Mouse (Mus musculus) spleen, adult 12 weeks (tissue): ENCODE results near the gene Slc44a5.
"Not testable (repeated sequence)": the region's sequence is repeated elsewhere in the genome, so short reads cannot be mapped to it uniquely, and the experiment has no call there.

ENCODE experiments used
- DNase-seq: peaks from one replicate; pipeline ENCODE4 v3.0.0; 2022; ENCODE audit warnings: low spot score

Gene Slc44a5

DNA sequence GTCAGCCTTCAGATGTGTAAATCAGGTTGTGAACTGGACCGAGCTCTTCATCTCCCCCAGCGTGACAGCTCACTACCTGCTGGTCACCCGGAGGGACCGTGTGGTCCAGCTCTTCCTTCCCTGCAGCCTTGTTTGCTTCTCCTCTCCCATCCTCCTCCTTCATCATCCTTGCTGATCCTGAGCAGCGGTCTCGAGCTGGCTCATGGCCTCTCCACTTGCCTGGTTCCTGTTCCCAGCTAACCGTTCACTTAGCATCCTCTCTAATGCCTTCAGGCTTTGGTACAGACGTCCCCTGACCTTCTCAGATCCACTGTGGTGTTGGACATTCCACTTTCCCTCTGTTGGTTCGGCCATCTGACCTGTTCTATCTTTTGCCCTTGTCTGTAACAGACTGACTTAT is 128.4 kb downstream of the Slc44a5 start:
- DNase-seq = no peak

DNA sequence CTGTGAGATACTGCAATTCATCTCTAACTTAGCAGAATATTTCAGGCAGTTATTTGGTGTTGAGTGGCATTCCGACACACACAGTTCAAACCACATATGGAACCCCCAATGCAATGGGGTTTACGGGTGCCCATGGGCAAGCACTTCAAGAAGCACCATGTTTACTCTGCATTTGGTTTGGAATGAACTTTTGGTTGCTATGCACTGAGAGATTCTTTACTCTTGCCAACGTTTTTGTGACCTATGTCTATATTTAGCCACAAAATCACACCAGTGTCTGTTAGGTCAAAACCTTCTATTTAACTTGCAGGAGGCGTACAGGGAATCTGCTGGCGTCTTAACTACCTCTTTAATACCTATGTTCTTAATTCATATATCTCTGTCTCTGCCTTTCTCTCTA is 137.3 kb downstream of the Slc44a5 start:
- DNase-seq = no peak

DNA sequence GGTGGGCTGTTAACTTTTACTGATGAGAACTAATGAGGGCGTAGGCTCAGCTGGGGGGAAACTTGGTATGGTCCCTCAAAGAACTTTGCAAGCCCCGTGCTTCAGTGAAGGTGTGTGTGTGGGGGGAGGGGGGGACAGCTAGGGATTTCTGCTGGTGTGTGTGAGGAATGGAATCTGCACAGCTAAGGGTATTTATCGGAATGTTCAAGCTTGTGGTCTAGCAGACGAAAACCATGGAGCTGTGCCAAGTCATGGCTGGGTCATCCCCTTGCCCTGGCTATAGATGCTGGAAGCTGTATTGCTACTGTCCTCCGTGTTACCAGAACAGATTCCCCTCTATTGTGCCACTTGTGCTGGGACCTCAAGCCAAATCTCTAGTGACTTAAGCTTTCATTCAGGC is 138.0 kb downstream of the Slc44a5 start:
- DNase-seq = no peak

DNA sequence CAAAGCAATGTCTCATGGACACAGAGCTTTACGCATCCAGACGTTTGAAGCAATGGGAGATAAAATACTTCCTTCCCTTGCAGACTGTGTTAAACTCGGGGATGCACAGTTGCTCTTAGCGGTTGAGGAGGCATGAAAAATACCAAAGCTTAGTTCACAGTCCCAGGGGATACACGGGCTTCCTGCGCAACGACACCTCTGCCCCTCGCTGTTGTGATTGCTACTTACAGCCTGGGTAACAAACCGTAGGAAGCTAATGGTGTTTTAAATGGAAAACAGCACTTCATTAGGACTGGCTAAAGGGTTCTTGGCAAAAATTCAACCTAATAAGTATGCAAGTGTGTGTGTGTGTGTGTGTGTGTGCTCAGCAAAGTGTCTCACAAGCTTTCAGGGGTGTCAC is 141.8 kb downstream of the Slc44a5 start:
- DNase-seq = no peak

DNA sequence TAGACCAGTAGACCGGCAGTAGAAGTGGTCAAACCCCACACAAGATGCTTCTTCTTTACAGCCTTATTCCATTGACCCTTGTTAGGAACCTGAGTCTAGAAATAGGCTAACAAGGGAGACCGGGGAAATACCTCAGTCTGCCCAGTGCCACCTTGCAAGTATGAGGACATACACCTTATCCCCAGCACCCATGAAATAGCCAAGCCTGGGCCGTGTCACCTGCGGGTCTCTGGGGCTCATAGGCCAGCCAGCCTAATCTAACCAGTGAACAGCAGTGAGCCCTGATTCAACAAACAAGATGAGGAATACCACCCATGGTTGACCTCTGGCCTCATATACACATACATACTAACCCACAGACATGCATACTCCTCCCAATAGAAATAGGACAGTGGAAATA is 142.2 kb downstream of the Slc44a5 start:
- DNase-seq = no peak

DNA sequence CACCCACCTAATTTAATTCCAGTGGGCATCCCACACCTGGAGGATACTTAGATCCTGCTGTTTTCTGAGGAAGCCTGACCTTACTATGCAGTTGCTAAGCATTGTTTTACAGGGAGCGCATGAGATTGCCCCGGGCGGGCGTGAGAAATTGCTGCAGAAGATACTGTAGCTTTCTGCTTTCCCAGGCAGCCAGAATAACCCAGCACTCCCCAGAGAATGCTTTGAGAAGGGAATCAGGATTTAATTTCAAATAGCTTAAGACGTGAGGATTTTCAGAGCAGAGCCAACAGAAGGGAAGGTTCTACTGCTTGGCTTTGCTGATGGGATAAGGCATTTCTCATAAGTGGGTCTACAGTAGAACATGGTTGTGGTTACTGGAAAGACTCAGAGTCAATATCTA is 142.8 kb downstream of the Slc44a5 start:
- DNase-seq = no peak

DNA sequence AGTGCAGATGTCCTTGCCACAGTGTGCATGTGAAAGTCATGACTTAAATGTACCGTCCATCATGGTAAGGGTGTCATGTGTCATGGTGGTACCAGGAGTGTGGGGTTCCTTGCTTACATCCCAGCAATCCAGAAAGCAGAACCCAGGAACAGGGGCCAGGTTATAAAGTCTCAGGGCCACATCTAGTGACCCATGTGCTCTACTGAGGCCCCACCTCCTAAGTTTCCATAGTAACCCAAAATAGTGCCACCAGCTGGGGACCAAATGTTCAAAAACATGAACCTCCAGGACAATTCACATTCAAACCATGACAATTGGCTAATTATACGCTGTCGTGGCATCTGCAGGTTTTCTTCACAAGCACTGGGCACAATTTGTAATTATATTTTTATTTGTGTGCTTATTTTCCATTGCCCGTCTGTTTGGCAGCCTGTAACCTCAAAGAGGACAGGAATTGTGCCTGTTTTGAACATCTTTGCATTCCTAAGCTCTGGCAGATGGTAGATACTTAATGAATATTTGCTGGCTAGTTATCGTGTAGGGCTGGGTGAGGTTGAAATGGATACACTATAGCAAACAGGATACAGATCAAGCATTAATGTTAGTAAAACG is 145.9 kb downstream of the Slc44a5 start:
- no peak for DNase-seq

DNA sequence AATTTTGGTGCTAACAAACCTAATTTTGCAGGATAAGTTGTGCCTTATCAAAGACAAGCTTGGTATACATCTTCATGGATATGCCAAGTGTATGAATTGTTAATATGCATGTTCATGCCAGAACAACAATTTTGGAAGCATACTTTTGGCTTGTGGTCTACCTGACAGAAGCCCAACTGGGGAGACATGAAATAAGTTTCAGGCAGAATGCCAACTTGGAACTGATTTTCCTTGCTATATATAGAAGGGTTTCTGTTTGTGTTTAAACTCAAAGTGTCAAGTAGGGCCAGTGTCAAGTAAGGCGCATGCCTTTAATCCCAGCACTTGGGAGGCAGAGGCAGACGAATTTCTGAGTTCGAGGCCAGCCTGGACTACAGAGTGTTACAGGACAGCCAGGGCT is 149.3 kb downstream of the Slc44a5 start:
- DNase-seq = no peak

DNA sequence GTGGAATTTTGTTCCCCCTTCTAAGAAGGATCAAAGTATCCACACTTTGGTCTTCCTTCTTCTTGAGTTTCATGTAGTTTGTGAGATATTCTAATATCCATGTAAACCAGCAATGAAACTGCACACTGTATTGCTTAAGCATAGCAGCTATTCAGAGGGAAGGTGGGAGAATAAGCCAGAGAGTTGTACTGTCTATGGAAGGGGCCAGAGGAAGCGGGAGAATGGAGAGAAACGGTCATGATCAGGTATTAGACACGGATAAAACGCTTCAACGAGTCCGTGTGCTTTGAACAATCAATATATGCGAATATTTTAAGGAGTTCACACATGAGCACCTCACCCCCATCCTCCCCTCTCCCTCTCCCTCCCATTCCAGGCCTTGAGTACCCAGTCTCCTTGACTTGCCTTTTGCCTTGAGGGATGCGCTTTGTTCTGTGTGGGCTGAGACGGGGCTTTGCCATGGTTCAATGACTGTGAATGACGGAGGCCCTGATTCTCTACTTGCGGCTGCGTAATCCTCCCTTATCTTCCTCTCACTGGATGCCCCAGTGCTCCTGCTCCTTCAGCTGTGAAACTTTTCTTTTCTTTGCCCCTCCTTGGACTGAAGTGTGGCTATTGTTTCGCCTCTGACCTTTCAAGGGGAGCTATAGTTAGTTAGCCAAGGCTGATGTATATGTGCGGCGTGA is 151.8 kb downstream of the Slc44a5 start:
- no peak for DNase-seq

DNA sequence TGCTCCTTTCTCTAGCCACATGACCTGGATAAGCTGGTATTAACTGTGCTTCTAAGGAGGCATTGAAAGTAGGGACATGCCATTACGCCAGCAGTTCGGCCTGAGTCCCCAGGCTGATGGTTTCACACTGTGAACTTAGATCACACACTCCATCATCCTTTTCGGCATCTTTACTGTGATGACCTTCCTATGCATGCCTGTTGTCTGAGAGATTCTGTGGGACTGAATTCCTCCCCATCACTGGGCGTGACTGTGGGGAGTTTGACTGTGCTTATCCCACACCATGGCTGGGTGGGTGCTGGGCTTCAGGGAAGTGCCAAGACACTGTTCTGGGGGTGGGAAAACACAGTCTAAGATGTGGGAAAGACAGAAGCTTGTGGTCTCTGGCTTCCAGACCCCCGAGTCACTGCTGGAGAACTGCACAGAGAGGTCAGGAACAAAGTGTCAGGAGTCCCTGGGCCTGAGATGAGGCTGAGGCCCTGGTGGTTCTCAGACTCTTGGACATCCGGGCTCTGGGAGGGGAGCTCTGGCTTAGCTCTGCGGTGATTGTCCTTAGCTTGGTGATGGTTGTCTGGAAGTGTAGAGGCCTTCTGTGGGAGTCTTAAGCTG is 152.6 kb downstream of the Slc44a5 start:
- no peak for DNase-seq

DNA sequence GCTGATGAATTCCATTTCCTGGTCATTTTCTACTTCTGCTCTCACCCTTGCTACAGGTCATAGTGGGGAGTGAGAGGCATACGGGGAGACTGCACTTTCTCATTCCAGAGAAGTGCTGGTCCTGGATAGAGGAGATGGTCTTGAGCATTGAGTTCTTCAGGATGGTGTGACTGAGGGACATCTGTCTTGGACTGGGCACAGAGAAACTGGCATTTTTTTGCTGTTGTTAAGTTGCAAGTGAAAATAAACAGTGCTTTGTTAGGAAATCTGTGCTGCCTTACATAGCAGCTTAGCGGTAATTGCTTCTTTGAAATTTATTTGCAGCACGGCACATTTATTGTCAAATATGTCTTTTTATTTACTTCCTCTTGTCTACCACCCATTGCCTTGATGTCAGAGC is 154.0 kb downstream of the Slc44a5 start:
- DNase-seq = no peak

DNA sequence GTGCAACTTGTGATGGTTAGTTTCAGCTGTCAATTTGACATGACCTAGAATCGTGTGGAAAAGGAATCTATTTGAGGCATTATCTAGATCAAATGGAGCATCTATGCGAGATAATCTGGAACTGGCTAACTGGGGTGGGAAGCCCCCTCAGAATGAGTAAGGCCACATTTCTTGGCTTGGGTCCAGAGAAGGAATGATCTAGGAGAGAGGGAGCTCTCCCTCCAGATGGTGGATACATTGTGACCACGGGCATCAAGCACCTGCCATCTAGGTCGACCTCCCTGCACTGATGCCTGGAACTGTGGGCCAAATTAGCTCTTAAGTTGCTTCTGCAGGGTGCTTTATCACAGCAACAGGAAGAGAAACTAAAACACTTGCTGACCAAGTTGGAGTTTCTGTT is 155.8 kb downstream of the Slc44a5 start:
- no peak for DNase-seq

DNA sequence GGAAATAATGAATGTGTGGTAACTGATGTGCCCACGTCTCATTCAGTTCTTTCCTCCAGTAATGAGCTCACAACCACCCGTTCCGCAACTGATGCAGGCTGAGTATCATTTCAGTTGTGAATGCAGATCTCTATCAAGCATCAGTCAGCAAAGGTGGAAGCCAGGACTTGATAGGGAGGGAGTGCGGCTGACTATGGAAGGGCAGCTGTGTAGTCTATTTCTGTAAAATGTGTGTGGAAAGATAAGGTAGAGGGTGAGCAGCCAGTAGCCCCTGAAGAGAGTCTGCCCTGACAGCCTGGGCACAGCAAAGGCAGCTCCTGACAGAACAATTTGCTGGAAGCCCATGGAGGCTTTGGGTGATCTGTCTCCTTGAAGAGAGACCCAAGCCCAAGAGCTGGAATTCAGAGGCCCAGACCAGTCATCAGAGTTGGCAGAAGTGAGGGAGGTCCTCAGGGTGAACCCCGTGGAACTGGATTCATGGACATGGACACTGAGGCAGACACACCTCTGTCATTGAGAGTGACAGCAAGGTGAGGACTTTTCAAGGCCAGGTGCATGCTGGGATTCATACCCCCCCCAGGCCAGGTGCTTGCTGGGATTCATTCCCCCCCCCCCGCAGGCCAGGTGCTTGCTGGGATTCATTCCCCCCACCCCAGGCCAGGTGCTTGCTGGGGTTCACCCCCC is 157.3 kb downstream of the Slc44a5 start:
- no peak for DNase-seq

DNA sequence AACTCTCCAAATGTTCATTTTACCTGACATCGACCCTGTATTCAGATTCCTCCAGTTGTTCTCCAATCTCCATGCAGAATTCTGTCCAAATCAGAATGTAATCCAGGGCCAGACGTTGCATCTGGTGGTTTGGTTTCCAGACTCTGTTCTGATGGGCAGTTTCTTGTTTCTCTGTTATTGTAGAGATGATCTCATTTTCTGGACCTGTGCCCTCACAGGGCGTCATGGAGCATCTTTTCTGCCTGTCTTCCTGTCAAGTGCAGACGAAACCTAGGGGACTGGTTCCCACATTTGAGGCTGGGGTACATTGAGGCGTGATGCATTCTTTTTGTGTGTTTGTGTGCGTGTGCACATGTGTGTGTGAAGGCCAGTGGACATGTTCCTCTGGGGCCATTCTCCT is 160.8 kb downstream of the Slc44a5 start:
- DNase-seq = no peak

DNA sequence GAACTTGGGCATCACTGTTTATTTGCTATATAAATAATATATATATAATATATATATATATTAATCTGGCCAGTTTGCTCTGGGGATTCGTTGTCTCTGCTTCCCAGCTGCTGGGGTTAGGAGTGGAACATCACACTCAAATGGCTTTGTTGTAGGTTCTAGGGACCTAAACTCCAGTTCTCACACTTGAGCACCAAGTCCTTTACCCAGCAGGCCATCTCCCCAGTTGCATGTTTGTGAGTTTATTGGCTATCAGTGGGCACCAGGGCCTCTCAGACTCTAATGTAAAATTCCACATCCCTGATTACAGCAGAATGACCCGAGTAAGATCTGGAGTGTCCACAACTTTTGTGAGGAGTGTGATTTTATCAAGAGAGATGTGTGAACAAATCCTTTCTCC is 161.5 kb downstream of the Slc44a5 start:
- DNase-seq = no peak

DNA sequence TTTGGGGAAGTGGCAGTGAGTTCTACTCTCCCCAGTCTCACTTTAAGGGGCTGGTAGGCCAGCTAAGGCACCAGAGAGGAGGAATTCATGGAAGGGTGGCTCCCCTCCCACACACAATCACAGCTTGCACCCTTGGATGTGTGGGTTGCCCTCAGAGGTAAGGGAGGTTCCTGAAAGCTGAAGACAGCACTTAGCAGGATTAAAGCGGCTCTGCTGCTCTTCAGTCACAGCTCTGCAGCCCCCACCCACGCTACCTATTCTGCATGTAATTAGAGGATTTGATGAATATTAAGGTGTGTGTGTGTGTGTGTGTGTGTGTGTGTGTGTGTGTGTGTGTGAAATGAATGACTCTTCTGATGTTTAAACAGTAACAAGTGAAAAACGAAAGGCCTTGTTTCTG is 163.3 kb downstream of the Slc44a5 start:
- DNase-seq = no peak

DNA sequence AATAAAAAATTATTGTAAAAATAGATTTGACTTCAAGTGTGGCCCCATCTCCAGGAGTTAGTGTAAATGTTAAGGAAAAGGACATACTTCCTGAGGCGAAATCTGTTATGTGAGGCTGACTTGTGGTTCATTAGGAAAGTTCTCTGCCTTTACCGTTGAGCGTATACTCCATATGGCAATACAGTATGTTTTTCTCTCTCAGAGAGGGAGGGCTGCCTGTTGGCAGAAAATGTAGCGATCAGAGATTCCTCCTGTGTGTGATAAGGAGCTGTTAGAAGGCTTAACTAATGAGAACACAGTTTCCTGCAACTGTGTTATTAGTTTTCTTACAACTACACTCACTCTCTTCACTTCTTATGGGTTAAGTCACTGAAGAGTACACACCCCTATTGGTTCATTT is 168.1 kb downstream of the Slc44a5 start:
- no peak for DNase-seq

DNA sequence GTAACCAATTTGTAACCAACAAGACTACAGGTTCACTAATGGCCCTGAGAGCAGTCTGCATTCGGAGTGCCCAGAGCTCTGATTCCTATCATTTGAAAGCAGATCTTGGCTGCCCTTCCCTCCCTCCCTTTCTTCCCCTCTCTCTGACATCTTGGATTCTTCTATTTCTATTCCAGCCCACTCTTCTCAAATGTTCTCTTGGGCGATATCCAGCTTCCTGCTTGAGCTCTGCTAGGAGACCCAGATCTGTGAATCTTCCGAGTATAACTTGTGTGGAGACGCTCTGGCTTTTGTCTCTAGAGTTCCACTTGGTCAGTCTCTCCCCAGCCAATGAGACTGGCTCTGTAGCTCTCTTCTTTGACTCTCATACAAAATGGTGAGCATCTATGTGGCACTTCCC is 169.4 kb downstream of the Slc44a5 start:
- DNase-seq = no peak

DNA sequence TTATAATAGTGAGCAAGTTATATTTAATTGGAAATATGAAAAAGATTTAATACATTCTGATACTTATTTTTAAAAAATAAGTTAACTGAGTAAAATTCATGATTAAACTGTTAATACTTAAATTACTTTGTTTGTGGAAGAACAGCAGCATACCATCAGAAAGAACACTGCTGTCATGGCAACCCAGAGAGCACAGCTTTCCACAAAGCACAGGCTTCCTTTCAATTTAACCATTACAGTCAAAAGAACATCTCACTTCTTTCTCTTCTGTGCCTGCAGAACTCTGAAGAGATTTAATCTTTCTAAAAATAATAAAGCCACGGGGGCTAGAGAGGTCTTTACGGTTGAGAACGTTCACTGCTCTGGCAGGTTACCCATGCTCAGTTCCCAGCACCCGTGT is 172.5 kb downstream of the Slc44a5 start:
- no peak for DNase-seq

DNA sequence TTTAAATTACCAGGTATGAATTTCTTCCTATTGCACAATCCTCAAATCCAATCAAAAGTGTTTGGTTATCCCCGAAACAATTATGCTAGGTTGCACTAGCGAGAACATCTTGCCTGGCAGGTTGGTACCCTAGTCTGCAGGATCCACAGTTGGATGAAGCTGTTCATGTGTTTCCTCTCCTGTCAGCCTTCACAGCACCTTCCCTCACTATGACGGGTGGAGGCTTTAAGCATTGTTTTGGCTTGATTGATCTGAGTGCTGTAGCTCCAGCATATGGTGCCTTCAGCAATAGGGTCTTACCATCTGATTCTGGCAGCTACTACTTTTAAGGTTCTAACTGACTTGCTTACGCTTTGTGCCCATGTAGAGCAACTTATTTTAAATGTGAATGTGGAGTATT is 176.5 kb downstream of the Slc44a5 start:
- DNase-seq = no peak

DNA sequence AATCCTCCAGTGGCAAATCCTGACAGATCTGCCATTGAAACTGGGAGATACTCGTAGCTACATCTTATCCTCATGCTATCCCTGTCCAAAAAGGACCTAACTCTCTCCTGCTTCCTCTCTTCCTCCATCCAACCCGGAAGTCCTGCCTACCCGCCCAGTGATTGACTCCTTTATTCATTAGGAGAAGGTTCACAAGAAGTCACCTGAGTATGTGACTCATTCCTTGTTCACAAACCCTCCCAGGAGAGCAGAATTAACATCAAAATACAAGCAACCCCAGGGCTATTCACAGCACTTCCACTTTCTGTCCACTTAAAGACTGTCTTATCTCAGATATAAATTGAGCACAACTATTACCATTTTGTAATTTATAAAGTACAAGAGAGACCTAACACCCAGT is 180.3 kb downstream of the Slc44a5 start:
- DNase-seq = not testable (repeated sequence)

DNA sequence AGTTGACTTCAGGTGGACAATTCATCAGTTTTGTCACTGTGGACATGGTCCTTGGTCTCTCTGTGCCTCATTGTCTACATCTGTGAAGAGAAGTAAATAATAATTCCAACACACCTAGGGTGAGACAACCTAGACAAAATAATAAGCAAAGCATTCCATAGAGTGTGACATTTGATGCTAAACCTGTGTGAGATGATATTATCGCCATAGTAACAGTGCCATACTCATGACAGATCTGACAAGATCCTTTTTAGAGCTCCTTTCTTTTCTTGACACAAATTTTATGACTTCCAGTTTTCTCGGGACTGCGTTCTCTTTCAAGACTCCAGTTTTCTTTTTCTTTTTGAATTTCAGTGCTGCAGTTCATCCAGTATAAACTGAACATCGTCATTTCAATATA is 192.6 kb downstream of the Slc44a5 start:
- DNase-seq = no peak

DNA sequence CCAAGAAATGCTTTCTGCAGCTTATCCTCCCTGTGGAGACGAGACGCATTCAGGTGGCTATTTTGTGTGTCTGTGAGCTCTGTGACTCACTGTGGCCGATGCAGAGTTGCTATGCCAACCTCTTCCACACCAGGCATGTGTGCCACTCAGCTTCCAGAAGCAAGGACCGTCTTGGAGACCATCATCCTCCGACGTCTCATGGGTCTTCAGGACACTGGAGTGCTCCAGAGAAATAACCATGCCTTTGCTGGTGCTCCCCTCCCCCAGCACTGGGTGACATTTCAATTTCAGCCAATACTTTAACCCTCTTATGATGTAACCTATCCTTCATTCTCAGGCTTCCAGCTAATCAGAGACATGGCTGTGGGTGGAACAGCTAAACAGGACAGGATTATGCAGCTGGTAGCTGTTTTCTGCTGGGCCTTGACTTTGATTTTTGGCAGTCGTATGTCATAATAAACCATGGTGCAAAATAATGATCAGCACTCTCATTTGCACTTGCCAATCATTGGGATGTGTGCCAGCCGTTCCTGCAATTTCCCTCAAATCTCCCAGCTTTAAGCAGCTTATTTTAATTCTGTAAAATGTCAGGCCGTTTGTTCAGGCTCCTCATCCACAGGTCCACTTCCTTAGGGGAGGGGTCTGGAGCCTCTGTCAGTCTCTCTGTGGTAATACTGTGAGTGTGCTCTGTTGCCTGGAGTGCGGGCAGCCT is 198.8 kb downstream of the Slc44a5 start:
- DNase-seq = no peak
